Mouse (Mus musculus): ENCODE measurements at regions not wholly inside any gene's neighbourhood (a gene's known extent, or its start where the extent isn't known, plus 50 kb on each side); places are given as distances from the start of the nearest gene placed in this dataset.
"Not testable (repeated sequence)": the region's sequence is repeated elsewhere in the genome, so short reads cannot be mapped to it uniquely, and the experiment has no call there.

GRCm38 (mm10) chr13:102023624-102024023 is 255.6 kb upstream of the Pik3r1 start:
- DNase-seq (ENCODE audit: low spot score in 2 of 2), result no peak

DNA sequence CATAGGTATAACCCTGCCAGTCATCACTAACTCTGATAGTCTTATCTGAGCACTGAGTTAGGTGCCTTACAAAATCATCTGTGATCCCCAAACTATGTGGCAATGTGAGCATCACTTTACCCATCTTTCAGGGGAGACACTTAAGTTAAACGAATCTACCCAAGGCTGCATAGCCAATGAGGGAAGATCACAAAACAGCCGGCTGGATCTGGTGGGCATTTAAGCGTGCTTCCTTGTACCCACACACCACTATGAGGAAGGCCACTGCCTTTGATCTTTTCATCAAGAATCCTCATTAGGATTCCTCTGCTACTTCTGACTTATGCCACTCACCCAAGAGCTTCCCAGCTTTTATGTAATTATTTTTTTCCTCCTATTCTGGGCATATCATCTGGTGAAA is 257.1 kb upstream of the Pik3r1 start:
- no peak for DNase-seq (ENCODE audit: low spot score in 2 of 2)

DNA sequence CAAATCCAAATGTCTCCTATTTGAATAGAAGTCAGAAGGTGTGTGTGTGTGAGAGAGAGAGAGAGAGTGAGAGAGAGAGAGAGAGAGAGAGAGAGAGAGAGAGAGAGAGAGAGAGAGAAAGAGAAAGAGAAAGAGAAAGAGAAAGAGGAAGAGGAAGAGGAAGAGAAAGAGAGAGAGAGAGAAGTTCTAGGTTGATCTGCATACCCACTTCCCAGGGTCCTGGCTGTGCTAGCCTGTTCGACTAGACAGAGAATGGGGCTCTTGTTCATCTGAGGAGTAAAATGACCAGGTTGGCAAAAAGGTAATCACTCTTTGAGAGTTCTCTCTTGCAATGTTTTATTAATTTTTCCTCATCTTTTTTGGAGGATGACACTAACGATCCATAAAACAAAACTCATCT is 257.5 kb upstream of the Pik3r1 start:
- not testable (repeated sequence) for DNase-seq (ENCODE audit: low spot score in 2 of 2)

DNA sequence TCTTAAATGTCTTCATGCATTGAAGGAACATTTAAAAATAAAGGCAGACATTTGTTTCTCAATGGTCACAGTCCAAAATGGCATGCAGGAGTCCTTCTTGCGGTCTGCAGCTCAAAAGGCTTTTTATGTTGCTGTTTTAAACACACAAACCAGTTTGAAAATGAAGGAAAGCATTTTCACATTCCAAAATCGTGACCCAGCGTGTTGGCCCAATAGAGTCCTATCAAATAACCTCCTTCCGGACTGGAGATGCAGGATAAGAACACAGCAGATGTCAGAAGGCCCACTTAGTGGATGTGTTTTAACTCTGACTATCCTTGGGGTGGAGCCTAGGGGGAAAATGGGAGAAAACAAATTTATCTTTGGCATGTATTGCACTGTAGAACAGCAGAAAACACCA is 263.4 kb upstream of the Pik3r1 start:
- DNase-seq (ENCODE audit: low spot score in 2 of 2), result no peak

DNA sequence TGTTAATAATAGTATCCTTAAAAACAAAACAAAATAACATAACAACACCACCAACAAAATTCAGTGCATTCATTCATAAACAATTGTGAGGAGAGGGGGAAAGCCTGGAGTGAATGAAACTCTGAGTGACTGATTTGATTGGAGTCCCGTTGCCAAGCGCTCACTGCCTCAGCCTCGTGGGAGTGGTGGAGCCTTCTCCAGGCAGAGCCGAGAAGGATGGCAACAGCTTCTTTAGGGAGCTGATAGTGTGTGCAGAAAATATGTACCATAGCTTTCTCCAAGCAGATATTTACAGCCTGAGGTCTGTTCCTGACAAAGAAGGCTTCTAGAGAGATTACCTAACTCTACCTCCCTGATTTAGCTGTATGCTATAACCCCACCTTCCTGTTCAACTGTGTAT is 266.5 kb upstream of the Pik3r1 start:
- DNase-seq (ENCODE audit: low spot score in 2 of 2), result no peak

DNA sequence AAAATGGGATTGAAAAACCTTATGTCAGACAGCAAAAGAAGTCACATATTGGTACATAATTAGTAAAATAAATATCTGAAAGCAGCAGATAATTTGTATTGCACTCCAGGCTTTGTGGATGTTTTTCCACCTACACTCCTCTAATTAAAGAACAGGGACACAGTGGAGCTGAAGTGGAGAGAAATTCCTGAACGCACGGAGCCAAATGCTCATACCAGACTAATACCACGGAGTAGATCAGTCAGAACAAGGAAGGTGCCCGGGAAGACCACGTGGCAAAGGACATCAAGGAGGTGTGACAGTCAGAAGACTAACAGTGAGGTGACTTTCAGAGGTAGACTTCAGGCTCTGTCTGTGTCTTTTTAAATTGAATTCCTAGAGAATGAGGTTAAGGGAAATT is 268.0 kb upstream of the Pik3r1 start:
- DNase-seq (ENCODE audit: low spot score in 2 of 2), result no peak

- DNase-seq (ENCODE audit: low spot score in 2 of 2), result no peak
Observed at GRCm38 (mm10) chr13:102036819-102037624, 269.0 kb upstream of the Pik3r1 start.

DNA sequence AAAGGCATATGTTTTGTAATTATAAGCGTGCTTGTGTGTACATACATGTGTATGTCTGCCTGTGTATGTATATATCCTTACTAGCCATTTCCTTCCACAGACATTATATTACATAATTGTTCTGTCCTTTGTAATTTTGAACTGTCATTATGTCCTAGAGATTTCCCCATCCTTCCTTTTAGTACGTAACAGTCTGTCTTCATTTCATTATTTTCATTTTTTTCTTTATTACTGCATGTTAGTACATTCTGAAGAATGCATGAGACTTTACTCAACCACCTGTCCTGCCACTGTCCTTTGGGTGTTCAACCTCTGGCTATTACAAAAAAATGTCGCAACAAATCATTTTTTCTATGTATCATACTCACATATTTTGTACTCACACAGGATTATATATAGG is 292.2 kb upstream of the Pik3r1 start:
- no peak for DNase-seq (ENCODE audit: low spot score in 2 of 2)

DNA sequence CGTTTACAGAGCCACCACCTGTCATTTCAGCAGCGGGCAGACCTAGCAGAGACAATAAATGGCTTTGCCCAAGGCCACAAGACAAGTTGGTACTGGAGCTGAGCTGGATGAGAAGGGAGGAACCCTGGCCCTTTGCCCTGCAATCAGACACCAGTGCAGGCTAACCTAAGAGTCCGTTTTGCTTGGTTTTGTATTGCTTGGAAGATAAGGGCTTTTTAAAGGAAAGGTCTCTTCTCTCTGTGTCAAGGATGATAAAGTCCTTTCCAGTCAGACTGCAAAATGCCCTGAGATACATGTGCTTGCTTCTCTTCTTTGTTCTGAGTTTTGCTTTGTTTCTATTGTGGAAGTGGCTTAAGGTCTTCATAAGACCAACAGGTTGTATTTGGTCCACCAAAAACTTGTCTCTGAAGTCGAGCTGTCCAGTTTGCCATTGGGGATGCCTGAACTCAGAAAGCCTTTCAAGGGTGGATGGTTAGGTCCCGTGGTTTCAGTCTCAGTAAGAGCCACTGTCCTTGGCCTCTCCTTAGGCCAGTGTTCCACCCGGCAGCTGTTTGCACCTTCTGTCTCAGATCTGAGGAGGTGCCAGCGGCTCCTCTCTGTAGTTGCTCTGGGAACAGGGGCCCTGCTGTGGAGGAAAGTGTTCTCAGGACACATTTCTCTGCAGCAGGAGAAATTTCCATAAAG is 296.7 kb upstream of the Pik3r1 start:
- no peak for DNase-seq (ENCODE audit: low spot score in 2 of 2)

- no peak for DNase-seq (ENCODE audit: low spot score in 2 of 2)
Observed at GRCm38 (mm10) chr13:102065274-102065640, 297.2 kb upstream of the Pik3r1 start.

- no peak for DNase-seq (ENCODE audit: low spot score in 2 of 2)
Observed at GRCm38 (mm10) chr13:102065796-102066195, 297.8 kb upstream of the Pik3r1 start.

- peak; percentile 26 to 41 for DNase-seq (ENCODE audit: low spot score in 2 of 2)
Observed at GRCm38 (mm10) chr13:102070740-102071139, 302.7 kb upstream of the Pik3r1 start.

DNA sequence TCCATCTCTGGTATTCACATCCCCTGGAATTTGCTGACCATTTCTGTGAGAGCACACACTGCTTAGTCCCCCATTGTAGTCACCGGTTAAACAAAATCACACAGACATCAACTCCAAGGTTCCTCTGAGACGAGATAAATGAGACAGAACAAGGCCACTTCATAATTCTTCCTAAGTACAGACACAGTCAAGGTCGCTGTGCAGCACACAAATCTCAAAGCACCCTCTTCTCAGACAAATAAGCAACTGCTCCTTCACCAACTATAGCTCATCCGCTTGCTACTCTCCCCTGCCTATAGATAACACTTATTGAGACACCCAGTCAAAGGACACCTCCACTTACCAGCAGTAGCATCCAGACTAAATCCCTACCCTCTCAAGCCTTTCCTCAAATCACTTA is 304.3 kb upstream of the Pik3r1 start:
- no peak for DNase-seq (ENCODE audit: low spot score in 2 of 2)

DNA sequence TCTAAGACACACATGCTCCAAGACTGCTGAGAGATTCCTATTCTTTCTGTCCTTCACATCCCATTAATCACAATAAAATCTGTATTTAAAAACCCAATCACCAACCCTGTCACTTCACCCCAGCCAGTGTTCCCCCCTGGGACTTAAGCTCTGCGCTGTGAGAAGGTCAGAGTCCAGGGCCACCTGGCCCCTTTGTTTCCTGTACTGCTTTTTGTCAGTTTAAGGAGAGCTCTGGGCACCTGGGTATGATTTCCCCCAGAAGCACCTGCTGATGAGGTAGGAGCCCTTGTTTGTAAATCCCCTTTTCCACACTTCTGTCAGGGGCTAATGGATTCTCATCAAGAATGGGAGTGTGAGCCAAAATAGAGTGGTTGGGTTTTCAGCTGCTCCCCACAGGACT is 319.7 kb upstream of the Pik3r1 start:
- peak in 1 of 2 experiments; percentile 11 for DNase-seq (ENCODE audit: low spot score in 2 of 2)

DNA sequence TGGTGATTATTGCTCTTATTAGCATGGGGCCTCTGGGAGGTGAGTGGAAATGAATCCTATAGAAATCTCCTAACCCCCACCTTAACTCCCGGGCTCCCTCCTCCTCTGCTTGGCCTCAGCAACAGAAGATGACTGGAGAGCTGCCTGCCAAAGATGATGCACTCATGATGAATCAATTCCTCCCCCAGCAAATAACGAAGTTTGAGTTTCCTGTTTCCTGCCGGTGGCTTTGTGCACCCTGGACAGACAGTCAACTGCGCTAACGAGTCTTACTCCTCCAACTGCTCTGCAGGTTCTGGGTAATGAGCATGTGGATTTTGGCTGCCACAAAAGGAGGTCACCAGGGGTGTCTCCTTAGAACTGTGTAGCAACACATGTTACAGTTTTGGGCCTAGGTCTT is 321.5 kb upstream of the Pik3r1 start:
- DNase-seq (ENCODE audit: low spot score in 2 of 2), result peak; percentile 42 to 55

DNA sequence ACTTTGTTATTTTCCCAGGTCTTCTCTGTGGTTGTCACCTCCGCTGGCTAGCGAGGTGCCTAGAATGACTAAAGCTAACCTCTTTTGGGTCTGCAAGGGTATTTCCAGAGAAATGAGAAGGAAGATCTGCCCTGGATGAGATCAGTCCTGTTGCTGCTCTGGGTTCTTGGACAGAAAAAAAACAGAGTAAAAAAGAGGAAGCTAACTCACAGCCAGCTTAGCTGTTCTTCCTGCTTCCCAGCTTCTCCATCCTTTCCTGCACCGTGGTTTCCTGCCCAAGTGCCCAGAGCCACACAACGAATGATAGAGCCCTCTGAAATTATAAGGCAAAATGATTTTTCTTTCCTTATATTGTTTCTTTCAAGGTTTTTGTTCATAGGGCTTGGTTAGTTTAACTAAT is 326.2 kb upstream of the Pik3r1 start:
- DNase-seq (ENCODE audit: low spot score in 2 of 2), result no peak

- DNase-seq (ENCODE audit: low spot score in 2 of 2), result no peak
Observed at GRCm38 (mm10) chr13:102103161-102103560, 335.1 kb upstream of the Pik3r1 start.

- no peak for DNase-seq (ENCODE audit: low spot score in 2 of 2)
Observed at GRCm38 (mm10) chr13:102106188-102106587, 338.2 kb upstream of the Pik3r1 start.

DNA sequence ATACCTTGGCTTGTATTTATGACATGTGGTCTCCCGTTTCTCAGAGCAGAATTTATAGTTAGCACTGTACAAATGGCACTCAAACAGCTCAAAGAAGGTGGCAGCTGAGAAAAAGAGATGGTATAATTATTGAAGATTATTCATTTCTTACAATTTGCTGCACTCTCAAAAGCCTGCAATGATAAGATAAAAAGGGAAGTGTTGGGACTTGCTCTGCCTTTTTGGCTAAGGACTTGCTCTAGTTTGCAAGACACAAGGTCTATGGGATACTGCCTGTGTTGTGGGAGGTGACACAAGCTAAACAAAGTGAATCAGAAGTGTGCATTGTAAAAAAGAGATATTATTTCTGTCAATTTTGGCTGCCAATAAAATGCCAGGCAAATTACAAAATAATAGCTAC is 340.2 kb upstream of the Pik3r1 start:
- DNase-seq (ENCODE audit: low spot score in 2 of 2), result no peak

DNA sequence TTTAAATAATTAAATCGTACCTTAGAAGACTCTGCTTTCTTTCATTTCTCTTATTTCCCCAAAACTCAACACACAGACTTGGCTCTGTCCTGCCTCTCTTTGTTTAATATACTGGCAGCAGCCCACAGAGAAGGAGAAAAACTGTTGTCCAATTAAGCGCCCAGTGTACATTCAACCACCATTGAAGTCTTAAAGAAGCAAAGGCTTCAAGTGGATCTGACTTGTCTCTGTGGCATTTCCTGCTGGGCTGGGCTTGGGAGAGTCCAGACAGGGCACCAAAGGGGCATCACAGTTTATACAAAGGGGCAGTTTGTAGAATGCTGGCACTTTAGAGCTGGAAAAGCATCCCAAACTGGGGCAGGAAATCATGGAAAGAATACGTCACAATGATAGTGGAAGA is 340.9 kb upstream of the Pik3r1 start:
- no peak for DNase-seq (ENCODE audit: low spot score in 2 of 2)

DNA sequence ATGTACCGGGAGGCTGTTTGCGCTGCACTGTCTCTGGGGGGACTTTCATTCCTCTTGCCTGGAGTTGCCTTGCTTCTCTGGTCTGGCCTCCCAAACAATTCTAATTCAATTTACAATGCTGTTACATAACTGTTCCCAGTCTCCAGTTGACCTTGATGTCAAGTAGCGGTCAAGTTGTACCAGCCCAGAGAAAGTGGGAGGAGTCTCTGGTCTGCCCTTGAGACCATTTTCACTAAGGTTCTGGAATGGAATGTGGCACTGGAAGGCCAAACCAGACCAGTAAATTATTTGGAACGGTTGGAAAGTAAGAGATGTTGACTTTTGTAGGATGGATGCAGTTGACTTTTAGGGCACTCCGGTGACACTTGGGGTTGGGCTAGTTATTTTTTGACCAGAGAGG is 345.9 kb upstream of the Pik3r1 start:
- DNase-seq (ENCODE audit: low spot score in 2 of 2), result no peak

GRCm38 (mm10) chr13:102122341-102122740 is 354.3 kb upstream of the Pik3r1 start:
- DNase-seq (ENCODE audit: low spot score in 2 of 2), result no peak

DNA sequence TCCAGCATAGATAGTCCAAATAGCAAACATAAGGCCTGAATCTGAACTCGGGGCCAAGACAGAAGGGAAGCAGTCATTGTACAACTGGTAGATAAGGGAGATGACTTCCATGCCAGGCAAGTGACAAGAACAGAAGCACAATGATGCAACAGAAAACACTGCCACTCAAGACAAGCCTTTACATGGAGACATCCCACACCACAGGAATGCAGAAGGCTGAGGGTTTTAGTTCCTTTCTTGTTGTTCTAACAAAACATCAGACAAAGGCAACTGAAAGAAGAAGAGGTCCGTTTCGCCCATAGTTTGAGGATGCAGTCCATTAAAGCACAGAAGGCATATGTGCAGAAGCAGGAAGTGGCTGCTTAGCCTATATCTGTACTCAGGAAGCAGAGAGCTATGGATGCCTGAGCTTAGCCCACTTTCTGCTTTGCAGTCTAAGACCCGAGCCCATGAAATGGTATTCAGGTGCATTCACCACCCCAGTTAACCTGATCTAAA is 360.0 kb upstream of the Pik3r1 start:
- no peak for DNase-seq (ENCODE audit: low spot score in 2 of 2)

Data from thymus, postnatal 10 days (tissue).